In genomic region chr2:153496898-153497297, GRCm38 (mm10) we compare ENCODE assay signal across 11 mouse cellular contexts. TPM values are rescaled to one million over a fixed set of nuclear protein-coding genes. Genes with fewer than 3 reads are reported as not detected.
DNase-seq lines count a peak whose midpoint lies in the region; ATAC-seq and TF ChIP-seq lines count a peak whose summit lies in the region.
"Had no signal": no experiment of that assay in that cellular context is flagged by ENCODE, and none has a peak within 500 bp of the region (broad histone marks: within the 10 kb centered on the region; RNA-seq: fewer than 3 reads in every experiment).

No protein-coding gene starts in this region.

- 55% methylated on average over 13 of the region's 13 CpGs for WGBS in heart, embryonic 12.5 days
- 35% methylated on average over 13 of the region's 13 CpGs for WGBS in embryonic facial prominence, embryonic 14.5 days
- WGBS in liver, embryonic 14.5 days (ENCODE audit: insufficient replicate concordance) = 75% methylated on average over 13 of the region's 13 CpGs

- no peak for ATAC-seq in heart, embryonic 12.5 days (ENCODE audit: insufficient number of reproducible peaks, low FRiP score)
- ATAC-seq in embryonic facial prominence, embryonic 14.5 days (ENCODE audit: low read depth) = peak; percentile 20; the same call in 1 of the 2 replicates
- ATAC-seq in liver, embryonic 14.5 days (ENCODE audit: insufficient read depth) = no peak
- no peak for ATAC-seq in granulocyte monocyte progenitor cell, adult 5-6 weeks (replicated peaks; ENCODE audit: poor library complexity, severe bottlenecking)
- ATAC-seq in megakaryocyte, adult 5-6 weeks (ENCODE audit: poor library complexity, severe bottlenecking) = no peak

- H3K4me3 ChIP-seq in heart, embryonic 12.5 days = no peak overlapping the region
- H3K4me3 ChIP-seq in bone marrow macrophage, adult 2 months (ENCODE audit: insufficient read depth, low read length) = no peak overlapping the region
- no peak overlapping the region for H3K4me3 ChIP-seq in embryonic facial prominence, embryonic 14.5 days (ENCODE audit: low read depth, low read length)
- no peak overlapping the region for H3K4me3 ChIP-seq in liver, embryonic 14.5 days (ENCODE audit: insufficient read depth in 1 of 2, low read depth in 2 of 2, low read length in 2 of 2)

- no peak for TF ChIP-seq EP300 in liver, embryonic 14.5 days (IDR thresholded peaks at IDR 0.05; ENCODE audit: low read depth)

- no peaks in the 10 kb centered on the region for H3K9me3 ChIP-seq in heart, embryonic 12.5 days (replicated peaks)
- H3K9me3 ChIP-seq in embryonic facial prominence, embryonic 14.5 days (ENCODE audit: control insufficient read depth, low read length) = no peaks in the 10 kb centered on the region
- no peaks in the 10 kb centered on the region for H3K9me3 ChIP-seq in liver, embryonic 14.5 days (ENCODE audit: control insufficient read depth, low read length)

- H3K4me2 ChIP-seq in heart, embryonic 12.5 days = no peak overlapping the region
- H3K4me2 ChIP-seq in embryonic facial prominence, embryonic 14.5 days (ENCODE audit: low read depth, low read length) = no peak overlapping the region
- no peak overlapping the region for H3K4me2 ChIP-seq in liver, embryonic 14.5 days (ENCODE audit: low read depth)

- intact Hi-C loops in heart, postnatal 36 days (cut with DNase I) = no loop called here

- peak overlapping the region; percentile 94 for H3K27ac ChIP-seq in heart, embryonic 12.5 days (ENCODE audit: poor library complexity, severe bottlenecking)
- H3K27ac ChIP-seq in bone marrow macrophage, adult 2 months (ENCODE audit: insufficient read depth, low read depth, low read length) = peak overlapping the region; percentile 45
- peak overlapping the region; percentile 45; the same call in 1 of the 2 replicates for H3K27ac ChIP-seq in embryonic facial prominence, embryonic 14.5 days (replicated peaks; ENCODE audit: low read depth, low read length)
- peak overlapping the region; percentile 96 for H3K27ac ChIP-seq in liver, embryonic 14.5 days

- TF ChIP-seq POLR2A in bone marrow macrophage, adult 2 months (IDR thresholded peaks at IDR 0.05; ENCODE audit: borderline replicate concordance, low read depth, low read length) = no peak

- peak overlapping the region; percentile 17; the same call in 1 of the 2 replicates for H3K9ac ChIP-seq in heart, embryonic 12.5 days
- H3K9ac ChIP-seq in embryonic facial prominence, embryonic 14.5 days (ENCODE audit: low read depth, low read length) = no peak overlapping the region
- H3K9ac ChIP-seq in liver, embryonic 14.5 days (replicated peaks) = peak overlapping the region; percentile 38

- no peak for TF ChIP-seq CTCF in bone marrow macrophage, adult 2 months (IDR thresholded peaks at IDR 0.05; ENCODE audit: low read depth, low read length)
- no peak for TF ChIP-seq CTCF in liver, embryonic 14.5 days (IDR thresholded peaks at IDR 0.05; ENCODE audit: low read depth)

- no peaks in the 10 kb centered on the region for H3K27me3 ChIP-seq in heart, embryonic 12.5 days (replicated peaks)
- 0 out of 2 replicates have a peak, but pooled peaks cover 5% of the 10 kb centered on the region for H3K27me3 ChIP-seq in embryonic facial prominence, embryonic 14.5 days (replicated peaks; ENCODE audit: control insufficient read depth, insufficient read depth, low read length)
- no peaks in the 10 kb centered on the region for H3K27me3 ChIP-seq in liver, embryonic 14.5 days (ENCODE audit: control insufficient read depth, insufficient read depth, low read length)
- H3K27me3 ChIP-seq: megakaryocyte, embryonic 14.5 days had no signal

- no peak for DNase-seq in heart, postnatal 36 days
- peak; percentile 84 for DNase-seq in embryonic facial prominence, embryonic 14.5 days (ENCODE audit: low spot score)
- DNase-seq in liver, embryonic 14.5 days (ENCODE audit: low read depth in 3 of 3, low spot score in 3 of 3) = no peak
- no peak for DNase-seq in adrenal gland, adult (ENCODE audit: inconsistent age in 2 of 2, low spot score in 1 of 2)
- DNase-seq: adrenal gland, postnatal 25 days had no signal

- peaks cover 58% of the 10 kb centered on the region for H3K4me1 ChIP-seq in heart, embryonic 12.5 days (replicated peaks)
- peaks cover 35% of the 10 kb centered on the region for H3K4me1 ChIP-seq in bone marrow macrophage, adult 2 months (ENCODE audit: control insufficient read depth, insufficient read depth, low read length)
- peaks cover 16% of the 10 kb centered on the region for H3K4me1 ChIP-seq in embryonic facial prominence, embryonic 14.5 days (ENCODE audit: control insufficient read depth, insufficient read depth, low read length)
- H3K4me1 ChIP-seq in liver, embryonic 14.5 days (replicated peaks; ENCODE audit: control insufficient read depth in 2 of 2, insufficient read depth in 2 of 2, low read length in 1 of 2) = peaks cover 44 to 50% of the 10 kb centered on the region in 2 experiments

- no peaks in the 10 kb centered on the region for H3K36me3 ChIP-seq in heart, embryonic 12.5 days
- no peaks in the 10 kb centered on the region for H3K36me3 ChIP-seq in embryonic facial prominence, embryonic 14.5 days (ENCODE audit: control insufficient read depth, insufficient read depth, low read length)
- no peaks in the 10 kb centered on the region for H3K36me3 ChIP-seq in liver, embryonic 14.5 days (replicated peaks; ENCODE audit: control insufficient read depth, insufficient read depth, low read depth)

RNA-seq across cellular contexts. Expression of gene 4930404H24Rik, which starts 4.3 kb away (rescaled TPM):
- polyA plus RNA-seq in heart, embryonic 12.5 days (2016; fragmentation: Nextera tagmentation; extraction: Ambion mirVana) = not detected in 2 replicates
- not detected for total RNA-seq in heart, postnatal 36 days (2021)
- not detected in 2 replicates for polyA plus RNA-seq in bone marrow macrophage, adult 2 months (2012; ENCODE audit: insufficient read depth, insufficient read length, missing spikeins)
- not detected in 2 replicates for polyA plus RNA-seq in embryonic facial prominence, embryonic 14.5 days (2014; fragmentation: Nextera tagmentation; extraction: Ambion mirVana)
- not detected in 2 replicates for polyA plus RNA-seq in liver, embryonic 14.5 days (2012; rRNA removed)
- not detected in 2 replicates for polyA plus RNA-seq in liver, embryonic 14.5 days (2014; fragmentation: Nextera tagmentation; extraction: Ambion mirVana)
- total RNA-seq in granulocyte monocyte progenitor cell, adult 5-6 weeks (2014; fragmentation: Nextera tagmentation) = not detected in 2 replicates
- total RNA-seq in granulocyte monocyte progenitor cell, adult 5-6 weeks (2017) = not detected in 2 replicates
- total RNA-seq in megakaryocyte, adult 5-6 weeks (2015) = not detected in 2 replicates
- not detected in 2 replicates for total RNA-seq in megakaryocyte, adult 5-6 weeks (2017)
- total RNA-seq: adrenal gland, postnatal 25 days had no signal
- polyA plus RNA-seq: gonadal fat pad, adult 2 months had no signal

RNA-seq across cellular contexts. Expression of gene Nol4l, which starts 32.9 kb away (rescaled TPM):
- 14.9 and 15.2 TPM in 2 replicates for polyA plus RNA-seq in heart, embryonic 12.5 days (2016; fragmentation: Nextera tagmentation; extraction: Ambion mirVana)
- 1 to 10 TPM; 3.9 to 4.0 TPM for total RNA-seq in heart, postnatal 36 days (2021)
- 15.9 and 19.2 TPM in 2 replicates for polyA plus RNA-seq in bone marrow macrophage, adult 2 months (2012; ENCODE audit: insufficient read depth, insufficient read length, missing spikeins)
- 11.6 and 12.9 TPM in 2 replicates for polyA plus RNA-seq in embryonic facial prominence, embryonic 14.5 days (2014; fragmentation: Nextera tagmentation; extraction: Ambion mirVana)
- polyA plus RNA-seq in liver, embryonic 14.5 days (2012; rRNA removed) = 5.7 and 6.0 TPM in 2 replicates
- polyA plus RNA-seq in liver, embryonic 14.5 days (2014; fragmentation: Nextera tagmentation; extraction: Ambion mirVana) = 3.7 and 4.4 TPM in 2 replicates
- 4.7 and 7.4 TPM in 2 replicates for total RNA-seq in granulocyte monocyte progenitor cell, adult 5-6 weeks (2014; fragmentation: Nextera tagmentation)
- total RNA-seq in granulocyte monocyte progenitor cell, adult 5-6 weeks (2017) = 0.72 and 0.86 TPM in 2 replicates
- 1.2 and 2.1 TPM in 2 replicates for total RNA-seq in megakaryocyte, adult 5-6 weeks (2015)
- 0.20 and 0.62 TPM in 2 replicates for total RNA-seq in megakaryocyte, adult 5-6 weeks (2017)

Comparison
In these comparisons a context has a peak if more than half of its experiments do, and no peak if none do; other contexts are left out.
1. H3K27ac ChIP-seq: peak in every context shown above with its lines; median percentile 96 in liver, embryonic 14.5 days; 94 in heart, embryonic 12.5 days; 45 in bone marrow macrophage, adult 2 months; 45 in embryonic facial prominence, embryonic 14.5 days.